Mouse (Mus musculus) CH12F3 (cell line): ENCODE measurements at regions not wholly inside any gene's neighbourhood (a gene's known extent, or its start where the extent isn't known, plus 50 kb on each side); places are given as distances from the start of the nearest gene placed in this dataset.

Experiments
- in situ Hi-C: fragments of 300-500 bp; cut with MboI; formaldehyde crosslinking; loops from 2 replicates; pipeline ENCODE4 v1.14.3; 2020; ENCODE audit warnings: low sequenced_read_pairs

GRCm38 (mm10) chr6:31106856-31107359 is 148.0 kb upstream of the Klf14 start:
- in situ Hi-C loops, result no loop called here

GRCm38 (mm10) chr6:31107360-31107759 is 148.5 kb upstream of the Klf14 start:
- in situ Hi-C loops, result no loop called here

- in situ Hi-C loops, result no loop called here
Measured at GRCm38 (mm10) chr6:31107916-31108685, 149.2 kb upstream of the Klf14 start.

- in situ Hi-C loops, result no loop called here
Measured at GRCm38 (mm10) chr6:31109604-31110003, 150.7 kb upstream of the Klf14 start.

- in situ Hi-C loops, result no loop called here
Measured at GRCm38 (mm10) chr6:31112293-31113077, 153.6 kb upstream of the Klf14 start.

- in situ Hi-C loops, result no loop called here
Measured at GRCm38 (mm10) chr6:31113558-31114326, 154.9 kb upstream of the Klf14 start.

- in situ Hi-C loops, result no loop called here
Measured at GRCm38 (mm10) chr6:31114336-31115335, 155.8 kb upstream of the Klf14 start.

GRCm38 (mm10) chr6:31115566-31115965 is 156.7 kb upstream of the Klf14 start:
- in situ Hi-C loops, result no loop called here

GRCm38 (mm10) chr6:31116365-31116764 is 157.5 kb upstream of the Klf14 start:
- in situ Hi-C loops, result no loop called here

GRCm38 (mm10) chr6:31117666-31118065 is 158.8 kb upstream of the Klf14 start:
- in situ Hi-C loops, result no loop called here

GRCm38 (mm10) chr6:31121008-31121407 is 162.1 kb upstream of the Klf14 start:
- in situ Hi-C loops, result no loop called here

- in situ Hi-C loops, result no loop called here
Measured at GRCm38 (mm10) chr6:31122895-31123294, 164.0 kb upstream of the Klf14 start.

- in situ Hi-C loops, result no loop called here
Measured at GRCm38 (mm10) chr6:31123342-31123990, 164.6 kb upstream of the Klf14 start.

GRCm38 (mm10) chr6:31124076-31124475 is 165.2 kb upstream of the Klf14 start:
- in situ Hi-C loops, result no loop called here

GRCm38 (mm10) chr6:31124872-31125271 is 166.0 kb upstream of the Klf14 start:
- in situ Hi-C loops, result no loop called here

- in situ Hi-C loops, result no loop called here
Measured at GRCm38 (mm10) chr6:31125328-31126118, 166.6 kb upstream of the Klf14 start.

GRCm38 (mm10) chr6:31126131-31126871 is 167.4 kb upstream of the Klf14 start:
- in situ Hi-C loops, result no loop called here

- in situ Hi-C loops, result no loop called here
Measured at GRCm38 (mm10) chr6:31129170-31129569, 170.3 kb upstream of the Klf14 start.
